Mouse (Mus musculus): ENCODE data around the gene Coa7. TPM values are rescaled to one million over a fixed set of nuclear protein-coding genes. Genes with fewer than 3 reads are reported as not detected.
A peak's percentile ranks its signal among the peaks of the same experiment; 100 is the strongest.

Gene Coa7
- polyA plus RNA-seq (2015; fragmentation: Nextera tagmentation; extraction: Ambion mirVana) = 41.2 and 48.0 TPM in 2 replicates

DNA sequence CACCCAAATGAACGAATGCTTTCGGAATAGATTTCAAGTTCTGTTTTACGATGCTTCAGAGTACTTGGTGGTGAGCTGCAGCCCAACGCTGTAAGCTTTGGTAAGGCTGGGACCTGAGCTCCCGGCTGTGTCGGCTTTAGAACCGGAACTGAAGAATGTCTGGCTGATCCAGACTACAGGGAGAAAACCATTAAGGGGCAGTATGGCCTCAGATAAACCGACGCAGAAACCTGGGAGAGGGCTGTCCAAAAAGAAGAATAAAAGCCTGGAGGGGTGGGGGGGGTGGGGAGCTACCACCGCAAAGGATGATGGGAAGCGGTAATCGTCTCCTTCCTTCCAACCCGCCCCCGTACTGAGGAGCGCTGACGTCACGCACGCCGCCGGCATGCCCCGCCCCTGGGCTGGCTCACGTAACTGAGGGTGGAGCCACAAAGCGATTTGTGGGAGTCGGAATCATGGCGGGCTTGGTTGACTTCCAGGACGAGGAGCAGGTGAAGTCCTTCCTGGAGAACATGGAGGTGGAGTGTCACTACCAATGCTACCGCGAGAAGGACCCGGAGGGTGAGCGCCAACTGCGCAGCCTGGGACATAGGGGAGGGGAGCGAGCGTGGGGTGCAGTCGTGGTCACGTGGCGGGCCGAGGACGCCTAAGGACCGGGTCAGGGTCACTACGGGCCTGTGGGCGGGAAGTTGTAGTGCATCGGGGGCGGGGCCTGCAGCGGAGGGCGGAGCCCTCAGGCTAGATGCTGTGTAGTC lies at the start of gene Coa7:
Gene Coa7, plus strand, starts transcription at position 411 of the 755 bp plus-strand sequence.
- H3K4me2 ChIP-seq = peak within 1 kb of the TSS; percentile 62
- peak; percentile 92 for ATAC-seq (replicated peaks; ENCODE audit: insufficient number of reproducible peaks, insufficient read depth, low FRiP score, low read depth)
- peak within 1 kb of the TSS; percentile 71 for H3K4me3 ChIP-seq
- H3K4me1 ChIP-seq (replicated peaks) = peaks cover 28% of the 10 kb centered on the region
- peaks cover 7% of the 10 kb centered on the region; the same call in 1 of the 2 replicates for H3K36me3 ChIP-seq
- no peaks in the 10 kb centered on the region for H3K9me3 ChIP-seq (replicated peaks)
- no peaks in the 10 kb centered on the region for H3K27me3 ChIP-seq
- H3K27ac ChIP-seq = peak within 1 kb of the TSS; percentile 91
- H3K9ac ChIP-seq = peak within 1 kb of the TSS; percentile 65
- WGBS = under 1% methylated on average over 45 of the region's 45 CpGs

DNA sequence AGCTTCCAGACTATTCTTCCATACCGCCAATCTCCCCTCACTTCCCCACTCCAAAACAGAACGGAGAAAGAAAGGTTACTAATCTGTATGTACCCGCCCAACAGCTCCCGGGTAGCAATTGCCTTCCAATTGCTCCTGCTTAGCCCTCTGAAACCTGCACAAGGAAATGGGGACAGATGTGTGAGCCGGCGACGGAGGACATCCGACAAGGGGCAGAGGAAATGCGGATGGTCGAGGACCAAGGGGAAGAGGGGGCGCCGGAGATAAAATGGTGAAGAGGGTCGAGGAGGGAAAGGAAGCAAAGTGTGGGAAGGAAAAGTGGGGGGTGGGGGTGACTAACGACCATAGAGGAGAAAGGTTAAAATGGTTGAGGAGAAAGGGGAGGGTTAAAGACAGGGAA lies 27.7 kb upstream of the Coa7 start:
- Histone ChIP-seq H3K36me3 (no peaks in the 10 kb centered on the region), H3K9ac (peak overlapping the region; percentile 96), H3K9me3 (replicated peaks) (no peaks in the 10 kb centered on the region; the same call in 1 of the 2 replicates), H3K4me2 (peak overlapping the region; percentile 82), H3K4me1 (replicated peaks) (peaks cover 17% of the 10 kb centered on the region), H3K4me3 (peak overlapping the region; percentile 96), H3K27ac (peak overlapping the region; percentile 94), H3K27me3 (no peaks in the 10 kb centered on the region)
- WGBS = 0% methylated on average over 14 of the region's 14 CpGs
- 0 out of 2 replicates have a peak, but pooled peaks have one; percentile 2 for ATAC-seq (replicated peaks; ENCODE audit: insufficient number of reproducible peaks, insufficient read depth, low FRiP score, low read depth)

DNA sequence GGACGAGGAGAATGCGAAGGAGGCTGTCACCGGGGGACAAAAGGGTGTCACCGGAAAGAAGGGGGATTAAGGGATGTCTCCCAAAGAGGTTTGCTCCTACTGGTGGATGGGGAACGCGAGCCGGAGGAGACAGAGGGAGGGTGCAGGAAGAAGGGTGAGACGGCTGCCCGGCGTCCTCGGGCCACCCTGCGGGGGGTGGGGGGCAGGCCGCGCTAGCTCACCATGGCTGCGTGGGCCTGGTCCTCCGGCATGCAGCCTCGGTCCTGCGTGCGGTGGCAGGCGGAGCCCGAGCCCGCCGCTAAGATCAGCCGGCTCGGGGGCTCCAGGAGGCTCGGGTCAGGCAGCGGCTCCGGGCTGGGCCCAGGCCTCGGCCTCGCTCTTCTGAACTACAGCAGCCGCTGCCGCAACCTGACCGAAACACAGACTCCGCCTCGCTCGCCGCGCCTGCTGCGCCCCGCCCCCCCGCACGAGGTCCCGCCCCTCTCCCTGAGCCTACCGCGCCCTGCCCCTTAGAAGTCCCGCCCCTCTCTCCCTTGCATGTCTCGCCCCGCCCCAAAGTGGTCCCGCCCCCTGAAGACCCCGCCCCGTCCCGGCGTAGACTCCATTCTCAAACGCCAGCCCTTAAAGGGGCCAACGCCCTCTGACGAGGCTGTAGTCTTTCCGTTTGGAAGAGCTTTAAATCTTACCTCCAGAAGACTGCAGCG lies 27.1 kb upstream of the Coa7 start, which contains the start of gene Zyg11b:
Gene Zyg11b, minus strand, starts transcription at position 427 of the 704 bp plus-strand sequence.
- Histone ChIP-seq H3K4me1 (replicated peaks) (peaks cover 17% of the 10 kb centered on the region), H3K36me3 (no peaks in the 10 kb centered on the region), H3K27ac (peak within 1 kb of the TSS; percentile 94), H3K4me3 (peak within 1 kb of the TSS; percentile 96), H3K27me3 (no peaks in the 10 kb centered on the region), H3K9ac (peak within 1 kb of the TSS; percentile 96), H3K4me2 (peak within 1 kb of the TSS; percentile 82), H3K9me3 (replicated peaks) (no peaks in the 10 kb centered on the region; the same call in 1 of the 2 replicates)
- under 1% methylated on average over 43 of the region's 58 CpGs for WGBS
- peak; percentile 98 for ATAC-seq (replicated peaks; ENCODE audit: insufficient number of reproducible peaks, insufficient read depth, low FRiP score, low read depth)

DNA sequence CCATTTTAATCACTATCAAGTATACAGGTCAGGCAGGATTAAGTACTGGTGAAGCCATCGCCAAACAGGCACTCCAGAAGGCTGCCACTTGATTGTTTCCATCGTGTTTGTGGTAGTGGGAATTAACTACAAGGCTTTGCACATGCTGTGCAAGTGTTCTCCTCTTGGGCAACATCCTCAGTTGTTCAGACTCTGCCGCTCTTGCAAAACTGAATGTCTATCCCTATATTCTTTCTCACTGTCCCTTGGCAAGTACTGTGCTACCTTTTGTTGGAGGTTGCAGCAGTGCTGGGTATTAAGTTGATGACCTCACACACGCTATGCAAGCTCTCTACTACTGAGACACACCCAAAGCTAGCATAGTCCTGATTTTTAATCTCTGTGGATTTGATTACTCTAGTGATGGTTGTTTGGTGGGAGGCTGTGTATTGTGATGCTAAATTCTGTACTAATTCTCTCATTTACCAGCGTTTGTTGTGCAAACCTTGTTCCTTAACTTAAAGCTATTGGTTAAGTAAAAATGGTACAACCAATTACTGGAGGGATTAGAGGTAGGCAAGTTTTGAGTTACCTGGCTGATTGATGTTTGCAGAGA lies 25.5 kb upstream of the Coa7 start:
- Histone ChIP-seq H3K4me1 (replicated peaks) (peaks cover 17% of the 10 kb centered on the region), H3K4me3 (no peak overlapping the region), H3K9me3 (replicated peaks) (peaks cover 3% of the 10 kb centered on the region), H3K27me3 (no peaks in the 10 kb centered on the region), H3K4me2 (no peak overlapping the region), H3K36me3 (no peaks in the 10 kb centered on the region), H3K9ac (no peak overlapping the region), H3K27ac (no peak overlapping the region)
- ATAC-seq (replicated peaks; ENCODE audit: insufficient number of reproducible peaks, insufficient read depth, low FRiP score, low read depth) = no peak
- 72% methylated on average over 5 of the region's 5 CpGs for WGBS

DNA sequence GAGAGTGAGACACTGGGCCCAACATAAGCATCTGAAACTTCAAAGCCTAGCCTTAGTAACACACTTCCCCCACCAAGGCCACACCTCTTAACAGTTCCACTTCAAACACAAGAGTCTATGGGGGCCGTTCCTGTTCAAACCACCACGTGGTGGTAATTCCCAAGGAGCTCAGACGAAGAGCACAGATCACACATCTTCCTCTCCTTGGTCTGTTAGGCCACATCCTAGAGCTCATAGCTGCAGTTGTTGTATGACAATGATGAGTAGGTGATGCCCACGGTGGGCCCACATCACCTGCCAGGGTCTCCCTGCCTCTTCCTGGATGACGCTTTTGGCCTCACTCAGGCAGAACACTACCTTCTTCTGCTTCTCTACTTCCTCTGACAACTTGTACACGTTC lies 17.2 kb upstream of the Coa7 start:
- Histone ChIP-seq H3K36me3 (no peaks in the 10 kb centered on the region), H3K27ac (no peak overlapping the region), H3K4me3 (no peak overlapping the region), H3K4me2 (no peak overlapping the region), H3K4me1 (replicated peaks) (no peaks in the 10 kb centered on the region; the same call in 1 of the 2 replicates), H3K27me3 (no peaks in the 10 kb centered on the region), H3K9ac (no peak overlapping the region), H3K9me3 (replicated peaks) (peaks cover 3% of the 10 kb centered on the region; the same call in 1 of the 2 replicates)
- no peak for ATAC-seq (replicated peaks; ENCODE audit: insufficient number of reproducible peaks, insufficient read depth, low FRiP score, low read depth)
- WGBS = 67% methylated on average over 6 of the region's 6 CpGs

DNA sequence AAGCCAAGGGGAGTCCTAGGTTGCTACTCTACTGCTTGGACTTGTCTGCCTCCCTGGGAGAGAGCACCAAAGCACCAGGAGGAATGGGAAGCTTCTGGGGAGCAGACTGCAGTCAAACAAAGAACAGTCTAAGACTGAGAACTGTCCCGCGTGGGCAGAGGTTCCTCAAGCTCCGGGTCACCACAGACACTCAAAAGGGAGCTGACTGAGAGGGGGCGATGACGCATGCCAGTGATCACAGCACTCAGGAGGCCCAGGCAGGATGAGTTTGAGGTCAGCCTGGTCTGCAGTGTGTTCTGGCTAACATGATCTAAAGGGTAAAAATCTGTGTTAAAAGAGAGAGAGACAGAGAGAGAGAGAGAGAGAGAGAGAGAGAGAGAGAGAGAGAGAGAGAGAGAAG lies 13.9 kb upstream of the Coa7 start:
- no peaks in the 10 kb centered on the region for H3K36me3 ChIP-seq

DNA sequence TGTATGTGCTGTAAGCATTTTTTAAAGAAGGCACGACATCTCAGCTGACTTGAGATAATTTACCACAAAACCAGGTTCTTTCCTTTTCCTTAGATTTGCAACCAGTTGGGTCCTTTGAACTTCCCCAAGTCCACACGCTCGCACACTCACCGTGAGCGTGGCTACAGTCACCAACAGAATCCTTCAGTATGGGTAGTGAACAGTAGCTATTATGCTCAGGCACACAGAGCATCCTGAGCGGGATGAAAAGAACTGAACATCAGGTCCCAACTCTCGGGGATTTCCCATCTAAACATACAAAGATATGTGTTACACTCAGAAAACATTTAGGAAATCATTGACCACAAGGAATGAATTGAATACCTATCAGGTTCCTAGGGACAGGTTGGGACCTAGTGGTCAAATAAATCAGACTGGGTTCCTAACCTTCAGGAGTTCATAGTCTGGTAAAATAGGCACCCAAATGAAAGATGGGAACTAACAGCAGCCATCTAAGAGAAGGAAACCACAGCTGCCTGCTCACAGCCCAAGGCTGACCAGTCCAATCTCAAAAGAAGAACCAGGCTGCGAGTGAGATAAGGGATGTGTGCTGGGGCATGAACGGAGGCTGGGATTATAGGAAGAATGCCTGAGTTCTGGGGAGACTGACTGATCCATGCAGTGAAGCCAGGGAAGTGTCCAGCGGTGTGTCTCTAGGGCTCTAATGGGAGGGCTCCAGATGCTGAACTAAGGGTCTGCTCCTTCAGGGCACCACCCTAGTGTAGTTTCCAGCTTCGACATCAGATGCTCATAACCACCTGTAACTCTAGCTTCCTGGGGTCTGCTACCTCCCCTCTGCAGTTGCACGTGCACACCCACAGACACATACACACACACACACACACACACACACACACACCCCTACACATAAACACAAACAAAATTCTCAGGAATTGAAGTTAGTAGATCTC lies 10.0 kb upstream of the Coa7 start:
- no peak overlapping the region for H3K9ac ChIP-seq
- H3K9me3 ChIP-seq (replicated peaks) = no peaks in the 10 kb centered on the region
- peaks cover 11% of the 10 kb centered on the region for H3K4me1 ChIP-seq (replicated peaks)
- H3K27me3 ChIP-seq = no peaks in the 10 kb centered on the region
- no peaks in the 10 kb centered on the region for H3K36me3 ChIP-seq
- whole genome bisulfite sequencing = 72% methylated on average over 12 of the region's 12 CpGs
- H3K4me3 ChIP-seq = no peak overlapping the region
- ATAC-seq (replicated peaks; ENCODE audit: insufficient number of reproducible peaks, insufficient read depth, low FRiP score, low read depth) = no peak
- H3K4me2 ChIP-seq = no peak overlapping the region
- H3K27ac ChIP-seq = no peak overlapping the region; the same call in 1 of the 2 replicates

More for the DNA sequence above, 13.9 kb upstream of the Coa7 start:
- H3K4me3 ChIP-seq = no peak overlapping the region
- ATAC-seq (replicated peaks; ENCODE audit: insufficient number of reproducible peaks, insufficient read depth, low FRiP score, low read depth) = no peak
- 35% methylated on average over 5 of the region's 5 CpGs for WGBS
- H3K9ac ChIP-seq = no peak overlapping the region
- peaks cover 6% of the 10 kb centered on the region for H3K4me1 ChIP-seq (replicated peaks)
- no peak overlapping the region for H3K27ac ChIP-seq
- H3K9me3 ChIP-seq (replicated peaks) = no peaks in the 10 kb centered on the region
- no peaks in the 10 kb centered on the region for H3K27me3 ChIP-seq
- no peak overlapping the region for H3K4me2 ChIP-seq

DNA sequence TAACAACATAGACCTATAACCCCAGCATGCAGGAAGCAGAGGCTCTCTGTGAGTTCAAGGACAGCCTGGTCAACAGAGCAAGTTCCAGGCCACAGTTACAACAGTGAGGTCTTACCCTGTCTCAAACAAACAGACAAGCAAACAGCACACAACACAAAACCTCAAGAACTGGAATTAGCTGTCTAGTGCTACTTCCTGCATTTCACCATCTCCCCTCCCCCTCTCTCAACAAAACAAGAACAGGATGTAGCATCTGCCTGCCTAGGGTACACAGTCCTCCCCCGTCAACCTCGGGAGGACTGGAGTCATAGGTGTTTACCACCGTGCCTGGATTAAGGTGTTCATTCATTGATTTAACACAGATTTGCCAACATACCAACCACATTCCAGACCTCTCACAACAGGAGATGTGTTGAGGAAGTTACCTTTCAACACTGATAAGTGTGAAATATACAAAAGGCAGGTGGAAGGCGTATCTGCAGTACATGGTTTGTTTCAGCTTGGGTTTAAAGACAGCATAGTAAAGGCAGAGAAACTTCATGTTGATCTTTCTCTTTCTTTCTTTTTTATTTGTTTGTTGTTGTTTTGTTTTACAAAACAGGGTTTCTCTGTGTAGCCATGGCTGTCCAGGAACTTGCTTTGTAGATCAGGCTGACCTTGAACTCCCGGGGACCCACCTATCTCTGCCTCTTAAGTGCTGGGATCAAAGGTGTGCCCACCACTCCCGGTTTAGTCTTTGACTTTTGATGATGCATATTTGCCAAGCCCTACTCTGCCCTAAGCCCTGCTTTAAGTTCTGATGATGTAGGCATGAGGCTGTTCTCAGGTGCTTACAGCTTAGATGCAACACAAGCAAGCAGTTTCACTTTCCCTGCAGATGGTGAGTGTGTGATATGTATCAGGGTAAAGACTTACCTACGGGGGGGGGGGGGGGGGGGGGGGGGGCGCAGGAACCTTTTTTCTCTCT lies 9.0 kb upstream of the Coa7 start:
- Histone ChIP-seq H3K9me3 (replicated peaks) (no peaks in the 10 kb centered on the region), H3K27ac (no peak overlapping the region; the same call in 1 of the 2 replicates), H3K4me3 (no peak overlapping the region), H3K36me3 (no peaks in the 10 kb centered on the region), H3K4me2 (no peak overlapping the region), H3K27me3 (no peaks in the 10 kb centered on the region), H3K9ac (no peak overlapping the region), H3K4me1 (replicated peaks) (peaks cover 14% of the 10 kb centered on the region)
- ATAC-seq (replicated peaks; ENCODE audit: insufficient number of reproducible peaks, insufficient read depth, low FRiP score, low read depth) = peak; percentile 47; the same call in 1 of the 2 replicates
- WGBS = 23% methylated on average over 6 of the region's 8 CpGs

DNA sequence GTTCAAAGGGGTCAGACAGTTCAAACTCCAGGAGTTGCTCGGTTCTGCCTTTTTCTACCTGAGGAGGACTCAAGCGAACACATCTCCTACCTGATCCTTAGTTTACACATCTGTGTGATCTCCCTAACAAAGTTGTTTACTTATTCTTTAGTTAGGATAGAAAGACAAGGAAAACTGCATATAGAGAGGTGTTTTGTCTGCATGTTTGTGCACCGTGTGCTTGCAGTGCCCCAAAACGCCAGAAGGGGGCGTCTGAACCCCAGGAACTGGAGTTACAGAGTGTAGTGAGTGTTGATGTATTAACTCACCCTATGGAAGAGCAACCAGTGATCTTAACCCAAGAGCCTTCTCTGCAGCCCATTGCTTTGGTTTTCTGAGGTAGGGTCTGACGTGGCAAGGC lies 8.2 kb upstream of the Coa7 start:
- no peak overlapping the region for H3K27ac ChIP-seq
- peaks cover 14% of the 10 kb centered on the region for H3K4me1 ChIP-seq (replicated peaks)
- H3K4me3 ChIP-seq = no peak overlapping the region
- H3K9me3 ChIP-seq (replicated peaks) = no peaks in the 10 kb centered on the region
- H3K27me3 ChIP-seq = no peaks in the 10 kb centered on the region
- no peaks in the 10 kb centered on the region for H3K36me3 ChIP-seq
- no peak overlapping the region for H3K4me2 ChIP-seq
- no peak for ATAC-seq (replicated peaks; ENCODE audit: insufficient number of reproducible peaks, insufficient read depth, low FRiP score, low read depth)
- WGBS = 71% methylated on average over 6 of the region's 6 CpGs
- no peak overlapping the region for H3K9ac ChIP-seq
